Mouse (Mus musculus): Measurements from ENCODE around the gene Kpna1.

DNA sequence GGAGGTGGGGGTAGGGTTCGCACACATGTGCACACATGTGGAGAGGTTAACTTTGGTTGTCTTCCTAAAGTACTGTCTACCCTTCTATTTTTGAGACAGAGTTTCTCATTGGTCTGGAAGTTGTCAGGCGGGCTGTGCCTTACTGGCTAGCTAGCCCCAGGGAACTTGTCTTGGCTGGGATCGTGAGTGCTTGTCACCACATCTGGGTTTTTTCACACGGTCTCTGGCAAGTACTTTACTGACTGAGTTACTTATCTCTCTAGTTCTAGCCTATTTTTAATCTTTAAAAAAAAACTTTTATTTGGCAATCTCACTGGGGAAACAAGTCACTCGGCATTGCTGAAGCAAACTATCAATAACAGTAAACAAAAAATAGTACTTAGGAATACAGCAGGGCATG is 29.3 kb upstream of the Kpna1 start:
- TF ChIP-seq POLR2A (IDR thresholded peaks at IDR 0.05; ENCODE audit: low read depth, low read length) (no peak), EP300 (IDR thresholded peaks at IDR 0.05; ENCODE audit: low read length) (no peak), MEF2A (IDR thresholded peaks at IDR 0.05; ENCODE audit: borderline replicate concordance, low read depth, low read length) (no peak), CTCF (conservative IDR thresholded peaks at IDR 0.05 in 1 of 2, IDR thresholded peaks at IDR 0.05 in 1 of 2; ENCODE audit: low read depth in 2 of 2, low read length in 2 of 2) (no peak), NRF1 (IDR thresholded peaks at IDR 0.05; ENCODE audit: low read depth, low read length) (no peak), E2F4 (IDR thresholded peaks at IDR 0.05; ENCODE audit: insufficient replicate concordance, low read depth, low read length) (no peak), TCF12 (IDR thresholded peaks at IDR 0.05; ENCODE audit: low read depth, low read length) (no peak), USF1 (IDR thresholded peaks at IDR 0.05; ENCODE audit: low read depth, low read length) (no peak), HCFC1 (IDR thresholded peaks at IDR 0.05; ENCODE audit: low read depth, low read length) (no peak)

Measured in CH12.LX (cell line).